Mouse (Mus musculus) gastrocnemius, postnatal 4 days (tissue): ENCODE measurements around the gene Tarbp1. TPM values are rescaled to one million over a fixed set of nuclear protein-coding genes. Genes with fewer than 3 reads are reported as not detected.

ENCODE experiments used
- DNase-seq, 2 experiments: peaks; one replicate each; pipeline ENCODE4 v3.0.0; 2021 to 2022; ENCODE audit warnings: low spot score in 2 of 2, mixed read lengths in 2 of 2
- long read RNA-seq, 2 experiments: library from polyadenylated mRNA; stranded (forward); transcript quantifications; one replicate each; pipeline ENCODE4 v2.0.0; 2021
- total RNA-seq, 2 experiments: library from RNA; stranded (reverse); gene quantifications; 2 replicates each; pipeline ENCODE4 v1.2.3; 2021

Tarbp1 gene
- 1 to 10 TPM; 6.5 TPM for total RNA-seq
- long read RNA-seq, experiment 1, full-length matches to known transcripts = 1 of 1 reads
- long read RNA-seq, experiment 1, partial matches to known transcripts = 0 of 1 reads
- long read RNA-seq, experiment 1, other reads (novel, unspliced or antisense) = 0 of 1 reads
- long read RNA-seq, experiment 2, full-length matches to known transcripts = 3 of 6 reads
- long read RNA-seq, experiment 2, partial matches to known transcripts = 2 of 6 reads
- long read RNA-seq, experiment 2, other reads (novel, unspliced or antisense) = 1 of 6 reads

GRCm38 (mm10) chr8:126474299-126475187 is at the start of gene Tarbp1:
Gene Tarbp1 (minus strand): TSS chr8:126475065.
- DNase-seq = peak; percentile 81 to 90

- DNase-seq = peak; percentile 87 to 97
Measured at GRCm38 (mm10) chr8:126524233-126524985, 49.5 kb upstream of the Tarbp1 start.

- DNase-seq = peak in 1 of 2 experiments; percentile 43
Measured at GRCm38 (mm10) chr8:126523060-126523574, 48.3 kb upstream of the Tarbp1 start.

GRCm38 (mm10) chr8:126519447-126519975 is 44.6 kb upstream of the Tarbp1 start:
- DNase-seq = no peak

GRCm38 (mm10) chr8:126516620-126517577 is 42.0 kb upstream of the Tarbp1 start:
- DNase-seq = peak; percentile 79 to 89

- DNase-seq = no peak
Measured at GRCm38 (mm10) chr8:126514011-126514964, 39.4 kb upstream of the Tarbp1 start.

GRCm38 (mm10) chr8:126510866-126511265 is 36.0 kb upstream of the Tarbp1 start:
- no peak for DNase-seq

- no peak for DNase-seq
Measured at GRCm38 (mm10) chr8:126509635-126510034, 34.8 kb upstream of the Tarbp1 start.

- DNase-seq = no peak
Measured at GRCm38 (mm10) chr8:126508871-126509586, 34.2 kb upstream of the Tarbp1 start.

GRCm38 (mm10) chr8:126508221-126508620 is 33.4 kb upstream of the Tarbp1 start:
- DNase-seq = no peak

- DNase-seq = no peak
Measured at GRCm38 (mm10) chr8:126504492-126505182, 29.8 kb upstream of the Tarbp1 start.

- no peak for DNase-seq
Measured at GRCm38 (mm10) chr8:126502722-126503121, 27.9 kb upstream of the Tarbp1 start.

- DNase-seq = no peak
Measured at GRCm38 (mm10) chr8:126499371-126499770, 24.5 kb upstream of the Tarbp1 start.

GRCm38 (mm10) chr8:126498465-126498864 is 23.6 kb upstream of the Tarbp1 start:
- DNase-seq = no peak

- peak; percentile 83 to 86 for DNase-seq
Measured at GRCm38 (mm10) chr8:126497541-126498428, 22.9 kb upstream of the Tarbp1 start.

GRCm38 (mm10) chr8:126496915-126497314 is 22.1 kb upstream of the Tarbp1 start:
- no peak for DNase-seq
